Mouse (Mus musculus) embryonic facial prominence, embryonic 10.5 days (tissue): ENCODE data around the gene Trafd1. TPM values are rescaled to one million over a fixed set of nuclear protein-coding genes. Genes with fewer than 3 reads are reported as not detected.
"Not testable (repeated sequence)": the region's sequence is repeated elsewhere in the genome, so short reads cannot be mapped to it uniquely, and the experiment has no call there.

ENCODE experiments used
- DNase-seq: peaks from one replicate; pipeline ENCODE4 v3.0.0-alpha.2; 2017; ENCODE audit warnings: low spot score
- H3K27ac ChIP-seq: fragments of 300-500 bp; sonication (generic); replicated peaks from 2 replicates; pipeline ENCODE4 v1.5.1; 2016; ENCODE audit warnings: mild to moderate bottlenecking
- H3K27me3 ChIP-seq: fragments of 300-500 bp; sonication (generic); replicated peaks from 2 replicates; pipeline ENCODE4 v1.6.1; 2016; ENCODE audit warnings: low read depth, mild to moderate bottlenecking; ENCODE audit not compliant: poor library complexity, severe bottlenecking
- H3K36me3 ChIP-seq: fragments of 300-500 bp; sonication (generic); replicated peaks from 2 replicates; pipeline ENCODE4 v1.6.1; 2016; ENCODE audit warnings: mild to moderate bottlenecking, moderate library complexity
- H3K4me1 ChIP-seq: fragments of 300-500 bp; sonication (generic); 2 replicates; pipeline ENCODE4 v1.6.1; 2016
- H3K4me3 ChIP-seq: fragments of 300-500 bp; sonication (generic); 2 replicates; pipeline ENCODE4 v1.5.1; 2016; ENCODE audit warnings: mild to moderate bottlenecking, moderate library complexity
- H3K9me3 ChIP-seq: fragments of 300-500 bp; sonication (generic); 2 replicates; pipeline ENCODE4 v1.6.1; 2016; ENCODE audit warnings: mild to moderate bottlenecking
- WGBS: fragments of 180-500 bp; shearing (Covaris S2); methylation state at CpG from one replicate; pipeline ENCODE4 v1.1.7; 2016; 5-methylcytosine and 5-hydroxymethylcytosine counted together
- polyA plus RNA-seq: library from polyadenylated mRNA; unstranded; fragments of >200 nt; fragmentation: Nextera tagmentation; extraction: Ambion mirVana; gene quantifications from 2 replicates; pipeline ENCODE4 v1.2.1, GENCODE M21; 2016

The Trafd1 gene
- polyA plus RNA-seq, 1 experiment from 2014 or later: 74.8 TPM

- Histone ChIP-seq H3K9me3 (no peaks in the 10 kb centered on the region), H3K27ac (no peak overlapping the region), H3K36me3 (peaks cover 91% of the 10 kb centered on the region), H3K27me3 (no peaks in the 10 kb centered on the region), H3K4me3 (no peak overlapping the region), H3K4me1 (peaks cover 31% of the 10 kb centered on the region)
- no peak for DNase-seq
- WGBS: 92% methylated on average over 7 of the region's 7 CpGs
These were observed 45.8 kb downstream of the Trafd1 start for GRCm38 (mm10) chr5:121339507-121340230.

GRCm38 (mm10) chr5:121336776-121337175 lies 48.7 kb downstream of the Trafd1 start:
- WGBS: 93% methylated on average over 6 of the region's 6 CpGs
- Histone ChIP-seq H3K9me3 (no peaks in the 10 kb centered on the region), H3K4me3 (no peak overlapping the region), H3K27me3 (no peaks in the 10 kb centered on the region), H3K27ac (no peak overlapping the region), H3K36me3 (peaks cover 91% of the 10 kb centered on the region), H3K4me1 (peaks cover 19% of the 10 kb centered on the region)
- no peak for DNase-seq

GRCm38 (mm10) chr5:121336009-121336408 lies 49.4 kb downstream of the Trafd1 start:
- H3K9me3 ChIP-seq: no peaks in the 10 kb centered on the region
- no peak overlapping the region for H3K27ac ChIP-seq
- peaks cover 12% of the 10 kb centered on the region for H3K4me1 ChIP-seq
- no peaks in the 10 kb centered on the region for H3K27me3 ChIP-seq
- peaks cover 95% of the 10 kb centered on the region for H3K36me3 ChIP-seq
- WGBS: 79% methylated on average over 3 of the region's 3 CpGs
- no peak overlapping the region for H3K4me3 ChIP-seq
- DNase-seq: no peak

GRCm38 (mm10) chr5:121335426-121335825 lies 50.0 kb downstream of the Trafd1 start:
- 89% methylated on average over 4 of the region's 4 CpGs for WGBS
- peaks cover 99% of the 10 kb centered on the region for H3K36me3 ChIP-seq
- no peaks in the 10 kb centered on the region for H3K27me3 ChIP-seq
- no peak overlapping the region for H3K4me3 ChIP-seq
- no peak for DNase-seq
- peaks cover 6% of the 10 kb centered on the region for H3K4me1 ChIP-seq
- no peak overlapping the region for H3K27ac ChIP-seq
- H3K9me3 ChIP-seq: no peaks in the 10 kb centered on the region

- WGBS: 85% methylated on average over 5 of the region's 5 CpGs
- DNase-seq: no peak
These were observed 51.0 kb downstream of the Trafd1 start for GRCm38 (mm10) chr5:121334454-121334853.

GRCm38 (mm10) chr5:121333976-121334375 lies 51.5 kb downstream of the Trafd1 start:
- Histone ChIP-seq H3K27ac (no peak overlapping the region), H3K4me3 (no peak overlapping the region), H3K36me3 (peaks cover 96% of the 10 kb centered on the region), H3K4me1 (no peaks in the 10 kb centered on the region; the same call in 1 of the 2 replicates), H3K9me3 (no peaks in the 10 kb centered on the region), H3K27me3 (no peaks in the 10 kb centered on the region)
- 92% methylated on average over 9 of the region's 9 CpGs for WGBS
- DNase-seq: no peak

More at GRCm38 (mm10) chr5:121334454-121334853, 51.0 kb downstream of the Trafd1 start:
- no peaks in the 10 kb centered on the region for H3K27me3 ChIP-seq
- no peak overlapping the region for H3K4me3 ChIP-seq
- H3K9me3 ChIP-seq: no peaks in the 10 kb centered on the region
- no peaks in the 10 kb centered on the region; the same call in 1 of the 2 replicates for H3K4me1 ChIP-seq
- H3K27ac ChIP-seq: no peak overlapping the region
- H3K36me3 ChIP-seq: peaks cover 96% of the 10 kb centered on the region

GRCm38 (mm10) chr5:121331731-121332130 lies 53.7 kb downstream of the Trafd1 start:
- Histone ChIP-seq H3K27me3 (no peaks in the 10 kb centered on the region), H3K4me3 (no peak overlapping the region), H3K9me3 (no peaks in the 10 kb centered on the region), H3K4me1 (no peaks in the 10 kb centered on the region; the same call in 1 of the 2 replicates), H3K36me3 (peaks cover 93% of the 10 kb centered on the region), H3K27ac (no peak overlapping the region)
- WGBS: 94% methylated on average over 10 of the region's 10 CpGs
- no peak for DNase-seq

- H3K4me3 ChIP-seq: peak overlapping the region; percentile 45
These were observed 55.1 kb downstream of the Trafd1 start for GRCm38 (mm10) chr5:121330154-121330816.

GRCm38 (mm10) chr5:121329333-121330058 lies 55.9 kb downstream of the Trafd1 start:
- DNase-seq: no peak
- Histone ChIP-seq H3K4me1 (no peaks in the 10 kb centered on the region; the same call in 1 of the 2 replicates), H3K9me3 (no peaks in the 10 kb centered on the region), H3K27me3 (no peaks in the 10 kb centered on the region), H3K4me3 (peak overlapping the region; percentile 45), H3K36me3 (peaks cover 93% of the 10 kb centered on the region), H3K27ac (peak overlapping the region; percentile 49)
- WGBS: 86% methylated on average over 11 of the region's 11 CpGs

More at GRCm38 (mm10) chr5:121330154-121330816, 55.1 kb downstream of the Trafd1 start:
- H3K9me3 ChIP-seq, H3K27me3 ChIP-seq, H3K4me1 ChIP-seq, DNase-seq: not testable (repeated sequence)
- peaks cover 93% of the 10 kb centered on the region for H3K36me3 ChIP-seq
- peak overlapping the region; percentile 74 for H3K27ac ChIP-seq
- 69% methylated on average over 16 of the region's 19 CpGs for WGBS

- no peak for DNase-seq
- no peaks in the 10 kb centered on the region; the same call in 1 of the 2 replicates for H3K4me1 ChIP-seq
- H3K9me3 ChIP-seq: no peaks in the 10 kb centered on the region
- H3K36me3 ChIP-seq: peaks cover 93% of the 10 kb centered on the region
- no peaks in the 10 kb centered on the region for H3K27me3 ChIP-seq
- no peak overlapping the region for H3K4me3 ChIP-seq
- WGBS: 91% methylated on average over 14 of the region's 14 CpGs
- no peak overlapping the region for H3K27ac ChIP-seq
These were observed 59.2 kb downstream of the Trafd1 start for GRCm38 (mm10) chr5:121326079-121326805.
